Mouse (Mus musculus): ENCODE results near the gene Atp5g3. TPM values are rescaled to one million over a fixed set of nuclear protein-coding genes. Genes with fewer than 3 reads are reported as not detected.

Atp5g3 gene
- total RNA-seq (2014; rRNA removed) (311 and 381 TPM in 2 replicates), polyA plus RNA-seq (2015; fragmentation: Nextera tagmentation; extraction: Ambion mirVana) (1,557 and 1,586 TPM in 2 replicates)

DNA sequence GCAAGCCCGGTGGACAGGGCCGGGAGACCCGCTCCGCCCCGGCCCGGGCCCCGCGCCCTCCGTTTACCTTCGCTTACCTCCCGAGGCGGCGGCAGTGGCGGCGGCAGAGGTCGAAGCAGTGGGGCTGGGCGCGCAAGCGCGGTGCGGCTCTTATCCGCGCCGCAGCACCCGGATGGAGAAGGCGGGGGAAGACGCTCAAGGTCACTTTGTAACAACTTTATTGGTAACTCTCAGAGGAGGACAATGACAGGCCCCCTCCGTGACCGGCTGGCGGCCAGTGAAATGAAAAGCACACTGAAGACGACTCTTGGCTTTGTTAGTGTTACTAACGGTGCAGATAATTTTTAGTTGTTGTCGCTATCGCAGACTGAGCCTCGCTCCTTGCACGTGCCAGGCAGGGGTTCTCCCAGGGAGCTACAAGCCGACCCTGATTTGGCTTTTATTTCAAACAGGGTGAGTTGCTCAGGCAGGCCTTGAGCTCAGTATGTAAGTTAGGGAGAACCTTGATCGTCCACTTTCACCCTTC is at the start of gene Atp5g3:
Gene Atp5g3, minus strand, starts transcription at position 152 of the 526 bp plus-strand sequence.
- H3K4me2 ChIP-seq (ENCODE audit: low read depth, low read length): peak within 1 kb of the TSS; percentile 63
- no peak for TF ChIP-seq CTCF (IDR thresholded peaks at IDR 0.05; ENCODE audit: low read depth)
- no peaks in the 10 kb centered on the region for H3K27me3 ChIP-seq (ENCODE audit: insufficient read depth, low read length)
- peak within 1 kb of the TSS; percentile 92 for H3K4me3 ChIP-seq (ENCODE audit: low read length)
- H3K4me1 ChIP-seq (ENCODE audit: insufficient read depth, low read length): peaks cover 7% of the 10 kb centered on the region; the same call in 1 of the 2 replicates
- ATAC-seq: peak; percentile 96
- WGBS: 1% methylated on average over 38 of the region's 38 CpGs
- no peaks in the 10 kb centered on the region for H3K9me3 ChIP-seq (ENCODE audit: low read length)
- peak within 1 kb of the TSS; percentile 97 for H3K27ac ChIP-seq
- H3K36me3 ChIP-seq (ENCODE audit: insufficient read depth, low read length): peaks cover 26% of the 10 kb centered on the region
- H3K9ac ChIP-seq (replicated peaks; ENCODE audit: low read length): peak within 1 kb of the TSS; percentile 99
- peak; percentile 96 for DNase-seq (ENCODE audit: low spot score)

DNA sequence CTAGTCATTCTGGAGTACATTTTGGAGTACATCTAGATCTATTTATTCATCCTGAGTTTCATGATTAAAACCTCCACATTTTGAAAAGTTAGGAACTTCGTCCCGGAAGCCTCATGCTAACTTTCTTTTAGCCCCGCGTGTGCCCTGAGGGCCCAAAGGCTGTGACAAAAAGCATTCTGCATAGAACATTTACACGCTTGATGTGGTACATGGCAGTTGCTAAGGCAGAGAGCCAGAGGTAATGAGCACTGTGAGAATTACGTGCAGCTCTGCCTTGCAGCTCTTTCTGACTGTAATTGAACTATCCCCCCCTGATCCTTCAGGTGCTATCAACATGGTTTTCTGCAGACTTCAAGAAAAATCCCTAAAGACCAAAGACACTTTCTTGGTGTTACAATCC is 47.2 kb upstream of the Atp5g3 start:
- no peak overlapping the region for H3K27ac ChIP-seq
- no peak overlapping the region for H3K4me2 ChIP-seq (ENCODE audit: low read depth, low read length)
- TF ChIP-seq CTCF (IDR thresholded peaks at IDR 0.05; ENCODE audit: low read depth): no peak
- H3K4me1 ChIP-seq (ENCODE audit: insufficient read depth, low read length): no peaks in the 10 kb centered on the region
- H3K36me3 ChIP-seq (ENCODE audit: insufficient read depth, low read length): no peaks in the 10 kb centered on the region
- no peaks in the 10 kb centered on the region for H3K9me3 ChIP-seq (ENCODE audit: low read length)
- H3K4me3 ChIP-seq (ENCODE audit: low read length): no peak overlapping the region
- DNase-seq (ENCODE audit: low spot score) (peak; percentile 36), ATAC-seq (no peak)
- no peaks in the 10 kb centered on the region for H3K27me3 ChIP-seq (ENCODE audit: insufficient read depth, low read length)
- 44% methylated on average over 6 of the region's 6 CpGs for WGBS
- no peak overlapping the region for H3K9ac ChIP-seq (replicated peaks; ENCODE audit: low read length)

GRCm38 (mm10) chr2:73953612-73954011 is 42.5 kb upstream of the Atp5g3 start:
- no peak overlapping the region for H3K9ac ChIP-seq (replicated peaks; ENCODE audit: low read length)
- H3K4me2 ChIP-seq (ENCODE audit: low read depth, low read length): no peak overlapping the region
- TF ChIP-seq CTCF (IDR thresholded peaks at IDR 0.05; ENCODE audit: low read depth): no peak
- H3K36me3 ChIP-seq (ENCODE audit: insufficient read depth, low read length): no peaks in the 10 kb centered on the region
- no peak overlapping the region for H3K4me3 ChIP-seq (ENCODE audit: low read length)
- H3K27me3 ChIP-seq (ENCODE audit: insufficient read depth, low read length): no peaks in the 10 kb centered on the region
- DNase-seq (ENCODE audit: low spot score) (no peak), ATAC-seq (no peak)
- WGBS: 85% methylated on average over 1 of the region's 1 CpGs
- no peaks in the 10 kb centered on the region for H3K4me1 ChIP-seq (ENCODE audit: insufficient read depth, low read length)
- no peaks in the 10 kb centered on the region for H3K9me3 ChIP-seq (ENCODE audit: low read length)
- no peak overlapping the region for H3K27ac ChIP-seq

- Histone ChIP-seq H3K4me1 (ENCODE audit: insufficient read depth, low read length) (no peaks in the 10 kb centered on the region), H3K9ac (replicated peaks; ENCODE audit: low read length) (no peak overlapping the region), H3K9me3 (ENCODE audit: low read length) (no peaks in the 10 kb centered on the region), H3K4me2 (ENCODE audit: low read depth, low read length) (no peak overlapping the region), H3K27me3 (ENCODE audit: insufficient read depth, low read length) (no peaks in the 10 kb centered on the region), H3K27ac (no peak overlapping the region), H3K4me3 (ENCODE audit: low read length) (no peak overlapping the region), H3K36me3 (ENCODE audit: insufficient read depth, low read length) (no peaks in the 10 kb centered on the region)
- no peak for TF ChIP-seq CTCF (IDR thresholded peaks at IDR 0.05; ENCODE audit: low read depth)
- WGBS: 64% methylated on average over 8 of the region's 8 CpGs
- ATAC-seq (no peak), DNase-seq (ENCODE audit: low spot score) (no peak)
These were observed 41.6 kb upstream of the Atp5g3 start for GRCm38 (mm10) chr2:73952597-73953219.

GRCm38 (mm10) chr2:73947360-73947759 is 36.2 kb upstream of the Atp5g3 start:
- Histone ChIP-seq H3K27me3 (ENCODE audit: insufficient read depth, low read length) (no peaks in the 10 kb centered on the region), H3K4me1 (ENCODE audit: insufficient read depth, low read length) (no peaks in the 10 kb centered on the region), H3K9ac (replicated peaks; ENCODE audit: low read length) (no peak overlapping the region), H3K27ac (no peak overlapping the region), H3K4me2 (ENCODE audit: low read depth, low read length) (no peak overlapping the region), H3K36me3 (ENCODE audit: insufficient read depth, low read length) (no peaks in the 10 kb centered on the region), H3K9me3 (ENCODE audit: low read length) (no peaks in the 10 kb centered on the region), H3K4me3 (ENCODE audit: low read length) (no peak overlapping the region)
- ATAC-seq: no peak
- no peak for TF ChIP-seq CTCF (IDR thresholded peaks at IDR 0.05; ENCODE audit: low read depth)
- WGBS: 90% methylated on average over 2 of the region's 2 CpGs
- DNase-seq (ENCODE audit: low spot score): no peak

DNA sequence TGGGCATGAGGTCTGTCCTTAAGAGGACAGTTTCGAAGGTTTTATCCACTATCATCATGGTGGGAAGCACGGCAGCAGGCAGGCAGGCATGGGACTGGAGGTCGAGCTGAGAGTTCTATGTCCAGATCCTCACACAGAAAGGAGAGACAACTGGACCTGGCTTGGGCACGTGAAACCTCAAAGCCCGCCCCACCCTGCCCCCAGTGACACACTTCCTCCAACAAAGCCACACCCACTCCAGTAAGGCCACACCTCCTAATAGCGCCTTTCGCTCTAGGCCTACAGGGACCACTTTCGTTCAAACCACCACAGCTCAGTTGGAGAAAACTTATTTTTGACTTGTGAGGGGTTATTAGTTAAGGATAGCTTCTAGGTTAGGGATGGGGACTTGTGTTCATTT is 32.6 kb upstream of the Atp5g3 start:
- Histone ChIP-seq H3K9me3 (ENCODE audit: low read length) (no peaks in the 10 kb centered on the region), H3K4me2 (ENCODE audit: low read depth, low read length) (no peak overlapping the region), H3K9ac (replicated peaks; ENCODE audit: low read length) (no peak overlapping the region), H3K27me3 (ENCODE audit: insufficient read depth, low read length) (no peaks in the 10 kb centered on the region), H3K4me1 (ENCODE audit: insufficient read depth, low read length) (no peaks in the 10 kb centered on the region), H3K36me3 (ENCODE audit: insufficient read depth, low read length) (no peaks in the 10 kb centered on the region), H3K27ac (no peak overlapping the region), H3K4me3 (ENCODE audit: low read length) (no peak overlapping the region)
- ATAC-seq (no peak), DNase-seq (ENCODE audit: low spot score) (no peak)
- WGBS: 89% methylated on average over 8 of the region's 8 CpGs
- no peak for TF ChIP-seq CTCF (IDR thresholded peaks at IDR 0.05; ENCODE audit: low read depth)

DNA sequence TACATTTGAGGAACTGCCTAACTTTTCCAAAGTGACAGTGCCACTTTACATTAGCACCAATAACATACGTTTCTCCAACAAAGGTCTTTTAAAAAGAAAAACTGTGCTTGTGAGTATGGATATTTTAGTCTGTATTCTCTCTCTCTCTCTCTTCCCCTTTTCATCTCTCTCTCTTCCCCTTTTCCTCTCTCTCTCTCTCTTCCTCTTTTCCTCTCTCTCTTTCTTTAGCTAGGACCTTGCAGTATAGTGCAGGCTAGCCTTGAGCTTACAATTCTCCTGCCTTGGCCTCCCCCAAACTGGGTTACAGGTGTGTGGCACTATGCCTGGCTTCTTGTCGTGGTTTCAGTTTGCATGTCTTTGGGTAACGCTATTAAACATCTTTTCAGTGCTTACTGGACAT is 31.7 kb upstream of the Atp5g3 start:
- H3K27ac ChIP-seq: no peak overlapping the region
- DNase-seq (ENCODE audit: low spot score): no peak
- H3K4me3 ChIP-seq (ENCODE audit: low read length): no peak overlapping the region
- H3K4me2 ChIP-seq (ENCODE audit: low read depth, low read length): no peak overlapping the region
- no peaks in the 10 kb centered on the region for H3K9me3 ChIP-seq (ENCODE audit: low read length)
- H3K4me1 ChIP-seq (ENCODE audit: insufficient read depth, low read length): no peaks in the 10 kb centered on the region
- H3K36me3 ChIP-seq (ENCODE audit: insufficient read depth, low read length): no peaks in the 10 kb centered on the region
- TF ChIP-seq CTCF (IDR thresholded peaks at IDR 0.05; ENCODE audit: low read depth): no peak
- no peak overlapping the region for H3K9ac ChIP-seq (replicated peaks; ENCODE audit: low read length)
- ATAC-seq: no peak
- no peaks in the 10 kb centered on the region for H3K27me3 ChIP-seq (ENCODE audit: insufficient read depth, low read length)
- 84% methylated on average over 3 of the region's 3 CpGs for WGBS
